Mouse (Mus musculus): ENCODE data around the gene Rpl13. TPM values are rescaled to one million over a fixed set of nuclear protein-coding genes. Genes with fewer than 3 reads are reported as not detected.
"Not testable (repeated sequence)": the region's sequence is repeated elsewhere in the genome, so short reads cannot be mapped to it uniquely, and the experiment has no call there.

Gene Rpl13
- polyA plus RNA-seq, 1 experiment from 2014 or later, result 810 TPM

DNA sequence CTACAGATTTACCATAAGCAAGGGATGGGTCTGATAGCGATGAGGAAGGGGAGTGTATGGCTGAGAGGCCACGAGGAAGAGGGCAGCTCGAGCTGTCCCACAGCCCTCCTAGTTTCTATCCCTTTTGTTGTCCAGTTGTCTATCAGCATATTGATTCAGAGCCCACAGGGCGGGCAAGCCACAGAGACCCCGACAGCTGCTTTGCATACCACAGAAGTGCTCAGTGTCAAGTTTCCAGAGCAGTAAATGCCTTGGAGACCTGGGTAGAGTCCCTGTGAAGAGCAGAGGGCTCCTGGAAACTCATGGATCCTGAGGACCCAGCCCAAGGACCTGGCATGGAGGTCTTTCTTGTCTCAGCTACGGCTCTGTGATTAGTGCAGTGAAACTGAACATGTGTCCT, 19.2 kb upstream of the Rpl13 start:
- Histone ChIP-seq H3K36me3 (ENCODE audit: control insufficient read depth, insufficient read depth) (peaks cover 15% of the 10 kb centered on the region), H3K9me3 (ENCODE audit: control insufficient read depth, low read length) (no peaks in the 10 kb centered on the region), H3K4me2 (ENCODE audit: low read length) (no peak overlapping the region), H3K27ac (ENCODE audit: low read length) (no peak overlapping the region), H3K4me3 (replicated peaks; ENCODE audit: low read length) (no peak overlapping the region), H3K27me3 (replicated peaks; ENCODE audit: control insufficient read depth, insufficient read depth, low read length) (no peaks in the 10 kb centered on the region), H3K9ac (replicated peaks; ENCODE audit: low read depth, low read length) (no peak overlapping the region), H3K4me1 (replicated peaks; ENCODE audit: control insufficient read depth, insufficient read depth, low read length) (no peaks in the 10 kb centered on the region)
- 86% methylated on average over 6 of the region's 6 CpGs for WGBS
- no peak for ATAC-seq

DNA sequence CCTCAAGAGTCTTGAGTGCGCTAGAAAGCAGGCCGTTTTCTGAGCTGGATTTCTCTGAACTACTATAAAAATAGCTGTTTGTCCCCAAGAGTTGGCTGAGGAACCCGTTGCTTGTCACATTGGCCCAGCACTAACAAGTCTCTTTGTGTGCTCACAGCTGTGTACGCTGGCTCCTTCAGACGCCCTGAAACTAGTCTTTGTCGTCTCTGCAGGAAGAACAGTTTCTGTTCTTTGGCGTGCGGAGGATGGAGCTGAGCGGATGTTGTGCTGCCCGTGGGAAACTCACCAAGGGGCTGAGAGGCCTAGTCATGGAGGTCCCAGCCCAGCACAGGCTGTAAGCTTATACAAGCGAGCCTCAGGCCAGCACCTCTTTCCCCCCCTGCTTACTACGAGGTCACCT, 18.5 kb upstream of the Rpl13 start:
- Histone ChIP-seq H3K4me3 (replicated peaks; ENCODE audit: low read length) (no peak overlapping the region), H3K36me3 (ENCODE audit: control insufficient read depth, insufficient read depth) (peaks cover 15% of the 10 kb centered on the region), H3K4me2 (ENCODE audit: low read length) (no peak overlapping the region), H3K4me1 (replicated peaks; ENCODE audit: control insufficient read depth, insufficient read depth, low read length) (no peaks in the 10 kb centered on the region), H3K27ac (ENCODE audit: low read length) (no peak overlapping the region), H3K27me3 (replicated peaks; ENCODE audit: control insufficient read depth, insufficient read depth, low read length) (no peaks in the 10 kb centered on the region), H3K9me3 (ENCODE audit: control insufficient read depth, low read length) (no peaks in the 10 kb centered on the region), H3K9ac (replicated peaks; ENCODE audit: low read depth, low read length) (no peak overlapping the region)
- ATAC-seq, result no peak
- WGBS, result 82% methylated on average over 12 of the region's 12 CpGs

DNA sequence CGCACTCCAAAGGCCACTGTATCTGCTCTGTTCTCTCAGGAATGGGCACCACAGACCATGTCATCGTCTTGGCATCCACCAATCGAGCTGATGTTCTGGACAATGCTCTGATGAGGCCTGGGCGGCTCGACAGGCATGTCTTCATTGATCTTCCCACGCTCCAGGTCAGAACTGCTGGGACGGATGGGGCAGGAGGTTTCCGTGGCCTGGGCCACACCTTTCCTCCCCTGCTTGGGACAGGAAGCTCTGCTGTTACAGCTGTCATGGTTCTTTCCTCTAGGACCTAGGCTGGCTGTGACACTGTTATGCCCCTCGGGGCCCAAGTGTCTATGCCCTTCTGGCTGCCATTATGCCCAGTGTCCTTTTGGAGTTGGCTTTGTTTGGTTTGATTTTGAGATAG, 14.9 kb upstream of the Rpl13 start:
- Histone ChIP-seq H3K36me3 (ENCODE audit: control insufficient read depth, insufficient read depth) (peaks cover 33% of the 10 kb centered on the region), H3K27me3 (replicated peaks; ENCODE audit: control insufficient read depth, insufficient read depth, low read length) (no peaks in the 10 kb centered on the region), H3K4me1 (replicated peaks; ENCODE audit: control insufficient read depth, insufficient read depth, low read length) (no peaks in the 10 kb centered on the region), H3K4me3 (replicated peaks; ENCODE audit: low read length) (no peak overlapping the region), H3K27ac (ENCODE audit: low read length) (no peak overlapping the region), H3K9ac (replicated peaks; ENCODE audit: low read depth, low read length) (no peak overlapping the region), H3K4me2 (ENCODE audit: low read length) (no peak overlapping the region), H3K9me3 (ENCODE audit: control insufficient read depth, low read length) (no peaks in the 10 kb centered on the region)
- 93% methylated on average over 9 of the region's 9 CpGs for WGBS
- ATAC-seq, result no peak

DNA sequence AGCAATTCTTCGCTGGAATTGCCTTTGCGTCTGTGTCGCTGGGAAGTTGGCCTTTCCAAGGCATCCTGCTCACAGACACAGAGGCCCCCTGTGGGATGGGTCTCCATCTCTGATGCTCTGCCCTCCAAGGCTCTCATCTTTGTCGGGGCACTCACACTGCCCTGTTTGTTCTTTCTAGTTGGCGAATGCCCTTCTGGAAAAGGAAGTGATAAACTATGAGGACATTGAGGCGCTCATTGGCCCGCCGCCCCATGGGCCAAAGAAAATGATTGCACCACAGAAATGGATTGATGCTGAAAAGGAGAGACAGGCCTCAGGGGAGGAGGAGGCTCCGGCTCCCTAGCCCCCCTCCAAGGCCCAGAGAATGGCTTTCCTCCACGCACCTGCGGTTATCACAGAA, 4.9 kb upstream of the Rpl13 start:
- H3K36me3 ChIP-seq (ENCODE audit: control insufficient read depth, insufficient read depth), result peaks cover 17% of the 10 kb centered on the region; the same call in 1 of the 2 replicates
- ATAC-seq, result no peak
- H3K4me3 ChIP-seq (replicated peaks; ENCODE audit: low read length), result no peak overlapping the region
- WGBS, result 90% methylated on average over 11 of the region's 11 CpGs
- H3K27ac ChIP-seq (ENCODE audit: low read length), result no peak overlapping the region
- no peaks in the 10 kb centered on the region for H3K27me3 ChIP-seq (replicated peaks; ENCODE audit: control insufficient read depth, insufficient read depth, low read length)
- no peak overlapping the region for H3K4me2 ChIP-seq (ENCODE audit: low read length)
- no peak overlapping the region for H3K9ac ChIP-seq (replicated peaks; ENCODE audit: low read depth, low read length)
- no peaks in the 10 kb centered on the region for H3K9me3 ChIP-seq (ENCODE audit: control insufficient read depth, low read length)
- H3K4me1 ChIP-seq (replicated peaks; ENCODE audit: control insufficient read depth, insufficient read depth, low read length), result peaks cover 3% of the 10 kb centered on the region

DNA sequence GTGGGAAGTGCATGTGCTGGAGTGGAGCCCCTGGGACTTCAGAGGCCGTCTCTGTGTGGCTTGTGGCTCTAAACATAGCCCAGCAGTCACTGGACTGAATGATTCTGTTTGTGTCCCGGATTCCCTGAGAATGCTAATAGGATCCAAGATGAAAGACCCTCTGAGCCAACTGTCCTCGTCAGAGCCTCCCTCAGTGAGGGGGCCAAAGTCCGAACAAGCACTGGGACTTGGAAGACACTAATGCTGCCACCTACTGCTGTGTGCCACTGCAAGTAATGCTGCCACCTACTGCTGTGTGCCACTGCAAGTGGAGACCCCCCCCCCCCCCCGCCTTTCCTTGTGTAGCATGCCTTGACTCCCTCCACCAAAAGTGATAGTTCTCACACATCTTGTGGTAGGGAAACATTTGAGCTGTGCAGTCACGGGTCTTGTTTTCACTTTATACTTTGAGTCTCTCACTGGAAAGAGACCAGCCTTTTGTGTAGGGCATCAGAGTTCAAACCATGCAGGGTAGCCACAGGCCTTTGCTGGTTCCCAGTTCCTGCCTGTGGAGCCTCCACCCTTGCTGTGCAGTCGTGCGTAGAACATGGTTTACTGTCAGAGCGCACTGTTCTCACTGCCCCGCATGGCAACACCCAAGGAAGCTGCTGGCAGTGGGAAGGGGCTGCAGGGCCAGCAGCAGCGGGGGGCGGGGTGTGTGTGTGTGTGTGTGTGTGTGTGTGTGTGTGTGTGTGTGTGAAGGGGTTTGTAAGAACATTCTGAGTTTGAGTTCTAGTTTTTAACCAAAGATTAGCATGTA, 4.2 kb upstream of the Rpl13 start:
- H3K27ac ChIP-seq (ENCODE audit: low read length), result no peak overlapping the region

DNA sequence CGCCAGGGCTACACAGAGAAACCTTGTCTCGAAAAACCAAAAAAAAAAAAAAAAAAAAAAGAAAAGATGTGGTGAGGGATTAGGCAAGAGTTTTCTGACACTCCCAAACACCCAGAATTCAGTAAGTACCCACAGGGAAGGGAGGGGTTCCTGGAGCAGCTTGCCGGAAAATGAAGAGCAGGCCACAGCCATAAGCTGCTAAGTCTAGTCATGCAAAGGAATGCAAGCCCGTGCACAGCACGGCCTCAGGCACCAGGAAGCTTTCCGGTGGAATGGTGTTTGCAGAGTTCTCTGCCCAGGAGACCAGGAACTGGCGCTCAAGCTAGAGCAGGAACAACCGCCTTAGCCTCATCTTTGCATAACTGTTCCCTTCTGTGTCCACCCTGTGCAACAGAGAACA, 1.9 kb upstream of the Rpl13 start:
- Histone ChIP-seq H3K9ac (replicated peaks; ENCODE audit: low read depth, low read length) (no peak overlapping the region), H3K4me3 (replicated peaks; ENCODE audit: low read length) (no peak overlapping the region), H3K27ac (ENCODE audit: low read length) (no peak overlapping the region), H3K27me3 (replicated peaks; ENCODE audit: control insufficient read depth, insufficient read depth, low read length) (no peaks in the 10 kb centered on the region), H3K4me2 (ENCODE audit: low read length) (no peak overlapping the region), H3K36me3 (ENCODE audit: control insufficient read depth, insufficient read depth) (peaks cover 16% of the 10 kb centered on the region), H3K4me1 (replicated peaks; ENCODE audit: control insufficient read depth, insufficient read depth, low read length) (peaks cover 12% of the 10 kb centered on the region), H3K9me3 (ENCODE audit: control insufficient read depth, low read length) (no peaks in the 10 kb centered on the region)
- no peak for ATAC-seq
- WGBS, result 63% methylated on average over 8 of the region's 8 CpGs

More for the DNA sequence above, 4.2 kb upstream of the Rpl13 start:
- H3K9me3 ChIP-seq (ENCODE audit: control insufficient read depth, low read length), result no peaks in the 10 kb centered on the region
- peaks cover 3% of the 10 kb centered on the region for H3K4me1 ChIP-seq (replicated peaks; ENCODE audit: control insufficient read depth, insufficient read depth, low read length)
- H3K4me2 ChIP-seq (ENCODE audit: low read length), result no peak overlapping the region
- H3K9ac ChIP-seq (replicated peaks; ENCODE audit: low read depth, low read length), result no peak overlapping the region
- no peaks in the 10 kb centered on the region for H3K27me3 ChIP-seq (replicated peaks; ENCODE audit: control insufficient read depth, insufficient read depth, low read length)
- no peak for ATAC-seq
- peaks cover 16% of the 10 kb centered on the region; the same call in 1 of the 2 replicates for H3K36me3 ChIP-seq (ENCODE audit: control insufficient read depth, insufficient read depth)
- no peak overlapping the region for H3K4me3 ChIP-seq (replicated peaks; ENCODE audit: low read length)
- WGBS, result 73% methylated on average over 12 of the region's 12 CpGs

DNA sequence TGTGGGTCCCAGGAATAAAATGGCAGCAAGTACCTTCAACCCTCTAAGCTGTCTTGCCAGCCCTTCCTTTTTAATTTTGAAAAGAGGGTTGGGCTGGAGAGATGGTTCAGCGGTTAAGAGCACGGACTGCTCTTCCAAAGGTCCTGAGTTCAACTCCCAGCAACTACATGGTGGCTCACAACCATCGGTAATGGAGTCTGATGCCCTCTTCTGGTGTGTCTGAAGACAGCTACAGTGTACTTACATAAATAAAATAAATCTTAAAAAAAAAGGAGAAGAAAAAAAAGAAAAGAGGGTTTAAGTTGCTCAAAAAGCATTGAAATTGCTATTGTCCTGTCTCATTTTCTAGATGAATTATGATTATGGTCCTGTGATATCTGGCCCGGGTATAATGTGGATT, 906 bp upstream of the Rpl13 start:
- WGBS, result 86% methylated on average over 4 of the region's 4 CpGs
- no peak overlapping the region for H3K4me3 ChIP-seq (replicated peaks; ENCODE audit: low read length)
- H3K9me3 ChIP-seq (ENCODE audit: control insufficient read depth, low read length), result no peaks in the 10 kb centered on the region
- no peaks in the 10 kb centered on the region for H3K27me3 ChIP-seq (replicated peaks; ENCODE audit: control insufficient read depth, insufficient read depth, low read length)
- no peak for ATAC-seq
- H3K27ac ChIP-seq (ENCODE audit: low read length), result no peak overlapping the region
- H3K36me3 ChIP-seq (ENCODE audit: control insufficient read depth, insufficient read depth), result peaks cover 19% of the 10 kb centered on the region
- H3K9ac ChIP-seq (replicated peaks; ENCODE audit: low read depth, low read length), result no peak overlapping the region
- no peak overlapping the region; the same call in 1 of the 2 replicates for H3K4me2 ChIP-seq (ENCODE audit: low read length)
- peaks cover 12% of the 10 kb centered on the region for H3K4me1 ChIP-seq (replicated peaks; ENCODE audit: control insufficient read depth, insufficient read depth, low read length)

DNA sequence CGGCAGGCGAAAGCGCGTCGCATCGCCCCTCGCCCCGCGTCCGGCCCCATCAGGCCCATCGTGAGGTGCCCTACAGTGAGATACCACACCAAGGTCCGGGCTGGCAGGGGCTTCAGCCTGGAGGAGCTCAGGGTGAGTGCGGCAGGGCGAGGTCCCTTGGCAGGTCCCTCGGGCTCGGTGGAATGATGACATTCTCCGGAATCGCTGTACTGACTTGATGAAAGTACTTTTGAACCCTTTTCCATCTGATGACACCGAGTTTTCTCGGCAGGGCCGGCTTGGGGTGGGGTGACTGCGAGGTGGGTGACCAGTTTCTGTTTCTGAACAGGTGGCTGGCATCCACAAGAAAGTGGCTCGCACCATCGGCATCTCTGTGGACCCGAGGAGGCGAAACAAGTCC, 705 bp downstream of the Rpl13 start:
- H3K27me3 ChIP-seq (replicated peaks; ENCODE audit: control insufficient read depth, insufficient read depth, low read length); ATAC-seq; H3K9me3 ChIP-seq (ENCODE audit: control insufficient read depth, low read length): not testable (repeated sequence)
- peak overlapping the region; percentile 23 for H3K27ac ChIP-seq (ENCODE audit: low read length)
- H3K9ac ChIP-seq (replicated peaks; ENCODE audit: low read depth, low read length), result peak overlapping the region; percentile 89
- H3K4me2 ChIP-seq (ENCODE audit: low read length), result peak overlapping the region; percentile 88
- peaks cover 12% of the 10 kb centered on the region for H3K4me1 ChIP-seq (replicated peaks; ENCODE audit: control insufficient read depth, insufficient read depth, low read length)
- peaks cover 16% of the 10 kb centered on the region for H3K36me3 ChIP-seq (ENCODE audit: control insufficient read depth, insufficient read depth)
- 0% methylated on average over 16 of the region's 26 CpGs for WGBS
- H3K4me3 ChIP-seq (replicated peaks; ENCODE audit: low read length), result peak overlapping the region; percentile 86

DNA sequence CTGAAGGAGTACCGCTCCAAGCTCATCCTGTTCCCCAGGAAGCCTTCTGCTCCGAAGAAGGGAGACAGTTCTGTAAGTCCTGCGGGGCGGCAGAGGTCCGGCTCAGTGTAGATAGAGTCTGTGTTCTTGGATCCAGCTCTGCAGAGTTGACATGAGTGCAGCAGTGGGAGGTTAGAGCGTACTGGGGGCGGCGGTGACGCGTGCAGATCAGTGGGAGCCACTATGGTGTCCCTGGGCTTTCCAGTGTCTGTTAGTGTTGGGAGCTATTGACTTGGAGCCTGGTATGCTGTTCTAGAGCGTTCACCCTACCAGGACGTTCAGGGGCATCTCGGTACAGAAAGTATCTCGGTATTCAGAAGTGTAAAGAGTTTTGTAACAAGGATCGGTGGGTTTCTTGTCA, 1.1 kb downstream of the Rpl13 start:
- H3K9ac ChIP-seq (replicated peaks; ENCODE audit: low read depth, low read length), result peak overlapping the region; percentile 89
- H3K4me2 ChIP-seq (ENCODE audit: low read length), result peak overlapping the region; percentile 88
- H3K9me3 ChIP-seq (ENCODE audit: control insufficient read depth, low read length), result no peaks in the 10 kb centered on the region
- peaks cover 16% of the 10 kb centered on the region for H3K36me3 ChIP-seq (ENCODE audit: control insufficient read depth, insufficient read depth)
- ATAC-seq, result no peak
- WGBS, result 19% methylated on average over 14 of the region's 15 CpGs
- H3K27ac ChIP-seq (ENCODE audit: low read length), result peak overlapping the region; percentile 23; the same call in 1 of the 2 replicates
- peaks cover 12% of the 10 kb centered on the region for H3K4me1 ChIP-seq (replicated peaks; ENCODE audit: control insufficient read depth, insufficient read depth, low read length)
- H3K4me3 ChIP-seq (replicated peaks; ENCODE audit: low read length), result peak overlapping the region; percentile 86
- H3K27me3 ChIP-seq (replicated peaks; ENCODE audit: control insufficient read depth, insufficient read depth, low read length), result no peaks in the 10 kb centered on the region

All from forebrain, embryonic 16.5 days (tissue).